Comparison of ENCODE assay signal across 8 mouse cellular contexts in the genomic region with DNA sequence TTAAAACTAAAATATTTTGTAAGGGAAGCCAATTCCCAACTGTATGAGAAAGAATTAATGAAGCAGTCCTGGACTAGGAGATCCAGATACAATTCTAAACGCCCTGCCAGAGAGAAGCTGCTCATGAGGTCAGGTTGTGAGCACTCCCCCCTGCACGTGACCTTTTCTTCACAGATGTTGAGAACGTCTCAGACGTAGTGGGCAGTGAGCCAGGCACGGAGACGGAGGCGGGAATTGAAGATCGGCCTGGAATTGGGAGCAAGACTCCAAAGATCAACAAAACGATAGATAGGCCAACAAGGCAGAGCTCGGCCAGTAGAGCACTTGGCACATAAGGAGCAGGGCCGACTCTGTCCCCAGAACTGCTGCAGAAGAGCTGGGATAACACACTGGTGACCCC. TPM values are rescaled to one million over a fixed set of nuclear protein-coding genes. Genes with fewer than 3 reads are reported as not detected.
DNase-seq lines count a peak whose midpoint lies in the region; ATAC-seq lines count a peak whose summit lies in the region.
"Had no signal": no experiment of that assay in that cellular context is flagged by ENCODE, and none has a peak within 500 bp of the region (broad histone marks: within the 10 kb centered on the region; RNA-seq: fewer than 3 reads in every experiment).

No protein-coding gene starts in this region.

- ATAC-seq in cerebellum, adult (ENCODE audit: insufficient number of reproducible peaks, low FRiP score, low TSS enrichment): no peak

- DNase-seq in ovary, adult 18-20 months (ENCODE audit: low spot score): peak; percentile 48
- no peak for DNase-seq in ovary, postnatal 10 days (ENCODE audit: low spot score)
- DNase-seq in gastrocnemius, postnatal 4 days (ENCODE audit: low spot score in 2 of 2): peak; percentile 57 to 81
- DNase-seq in kidney, postnatal 14 days: peak; percentile 86
- peak; percentile 82 for DNase-seq in yolk sac, embryonic 10.5 days (ENCODE audit: low spot score)
- DNase-seq in left cerebral cortex, adult 11 months (ENCODE audit: low spot score): no peak
- DNase-seq: retina, postnatal 1 day had no signal

RNA-seq across cellular contexts. Expression of gene Coro1c, which starts 21.4 kb away (rescaled TPM):
- total RNA-seq in gastrocnemius, postnatal 4 days (2021): 10 to 100 TPM; 70.4 to 84.2 TPM

RNA-seq across cellular contexts. Expression of gene Selplg, which starts 54.7 kb away (rescaled TPM):
- 1 to 10 TPM; 3.0 to 3.1 TPM for total RNA-seq in gastrocnemius, postnatal 4 days (2021)

Comparison
In these comparisons a context has a peak if more than half of its experiments do, and no peak if none do; other contexts are left out.
1. DNase-seq: peak in ovary, adult 18-20 months (single experiment), gastrocnemius, postnatal 4 days (2 of 2), kidney, postnatal 14 days (single experiment) and yolk sac, embryonic 10.5 days (single experiment); none in ovary, postnatal 10 days (single experiment) and left cerebral cortex, adult 11 months (single experiment).